Mouse (Mus musculus): ENCODE data around the gene AI661453. TPM values are rescaled to one million over a fixed set of nuclear protein-coding genes. Genes with fewer than 3 reads are reported as not detected.

AI661453 gene
- total RNA-seq (2012; rRNA removed) (not detected in 2 replicates), polyA plus RNA-seq (2012; ENCODE audit: insufficient read depth in 1 of 2, insufficient read length in 2 of 2, low read depth in 1 of 2, low replicate concordance in 2 of 2, missing spikeins in 1 of 2) (not detected)

GRCm38 (mm10) chr17:47436156-47436906 is at the start of gene AI661453:
Gene AI661453, plus strand, starts transcription at chr17:47436615.
- TF ChIP-seq GATA1 (IDR thresholded peaks at IDR 0.05; ENCODE audit: low read depth, low read length) (no peak), UBTF (IDR thresholded peaks at IDR 0.05; ENCODE audit: borderline replicate concordance, insufficient read depth, low read depth, low read length) (no peak), MEF2A (IDR thresholded peaks at IDR 0.05; ENCODE audit: extremely low read depth, insufficient replicate concordance, low read depth, low read length, poor library complexity, severe bottlenecking) (no peak), MAX (IDR thresholded peaks at IDR 0.05; ENCODE audit: low read length) (no peak), MAFK (IDR thresholded peaks at IDR 0.05; ENCODE audit: borderline replicate concordance, low read depth, low read length) (no peak)
- Histone ChIP-seq H3K79me2 (ENCODE audit: control insufficient read depth, insufficient read depth, low read length, poor library complexity) (no peaks in the 10 kb centered on the region), H3K36me3 (ENCODE audit: control insufficient read depth in 1 of 2, insufficient read depth in 2 of 2, low read length in 2 of 2) (no peaks in the 10 kb centered on the region), H3K27ac (ENCODE audit: control insufficient read depth, low read depth, low read length) (no peak within 1 kb of the TSS), H3K4me1 (ENCODE audit: control insufficient read depth in 1 of 2, insufficient read depth in 2 of 2, low read length in 2 of 2) (no peaks in the 10 kb centered on the region), H3K27me3 (ENCODE audit: control insufficient read depth in 1 of 2, insufficient read depth in 2 of 2, low read length in 2 of 2) (no peaks in the 10 kb centered on the region; a peak in 1 of 4 replicates), H3K9me3 (replicated peaks; ENCODE audit: insufficient read depth, low read length) (no peaks in the 10 kb centered on the region), H3K9ac (ENCODE audit: control insufficient read depth, low read depth, low read length, poor library complexity, severe bottlenecking) (no peak within 1 kb of the TSS), H3K4me3 (ENCODE audit: control insufficient read depth in 1 of 2, insufficient read depth in 1 of 2, low read depth in 2 of 2, low read length in 2 of 2) (no peak within 1 kb of the TSS)
- DNase-seq (ENCODE audit: low read depth, low spot score): no peak

GRCm38 (mm10) chr17:47386649-47387048 is 49.8 kb upstream of the AI661453 start:
- H3K27ac ChIP-seq (ENCODE audit: control insufficient read depth, low read depth, low read length): no peak overlapping the region
- no peaks in the 10 kb centered on the region for H3K36me3 ChIP-seq (ENCODE audit: control insufficient read depth in 1 of 2, insufficient read depth in 2 of 2, low read length in 2 of 2)
- no peaks in the 10 kb centered on the region for H3K4me1 ChIP-seq (ENCODE audit: control insufficient read depth in 1 of 2, insufficient read depth in 2 of 2, low read length in 2 of 2)
- no peaks in the 10 kb centered on the region for H3K27me3 ChIP-seq (ENCODE audit: control insufficient read depth in 1 of 2, insufficient read depth in 2 of 2, low read length in 2 of 2)
- peak; percentile 65 for DNase-seq (ENCODE audit: low read depth, low spot score)
- H3K9me3 ChIP-seq (replicated peaks; ENCODE audit: insufficient read depth, low read length): no peaks in the 10 kb centered on the region
- no peak overlapping the region for H3K4me3 ChIP-seq (ENCODE audit: control insufficient read depth in 1 of 2, insufficient read depth in 1 of 2, low read depth in 2 of 2, low read length in 2 of 2)
- no peaks in the 10 kb centered on the region for H3K79me2 ChIP-seq (ENCODE audit: control insufficient read depth, insufficient read depth, low read length, poor library complexity)
- no peak overlapping the region for H3K9ac ChIP-seq (ENCODE audit: control insufficient read depth, low read depth, low read length, poor library complexity, severe bottlenecking)
- TF ChIP-seq SMC3 (IDR thresholded peaks at IDR 0.05; ENCODE audit: low read depth, low read length): peak; percentile 74
- TF ChIP-seq NELFE (IDR thresholded peaks at IDR 0.05; ENCODE audit: low read depth, low read length): no peak
- no peak for TF ChIP-seq ELF1 (IDR thresholded peaks at IDR 0.05; ENCODE audit: low read depth, low read length)
- no peak for TF ChIP-seq GABPA (IDR thresholded peaks at IDR 0.05; ENCODE audit: low read depth, low read length)
- TF ChIP-seq EP300 (IDR thresholded peaks at IDR 0.05; ENCODE audit: low read depth in 1 of 2, low read length in 2 of 2): no peak
- TF ChIP-seq NRF1 (IDR thresholded peaks at IDR 0.05; ENCODE audit: insufficient read depth, low read depth, low read length, poor library complexity, severe bottlenecking): no peak
- no peak for TF ChIP-seq TBP (IDR thresholded peaks at IDR 0.05; ENCODE audit: low read depth, low read length)
- TF ChIP-seq UBTF (IDR thresholded peaks at IDR 0.05; ENCODE audit: borderline replicate concordance, insufficient read depth, low read depth, low read length): no peak
- 0 out of 2 replicates have a peak, but pooled peaks have one; percentile 45 for TF ChIP-seq MYC (IDR thresholded peaks at IDR 0.05; ENCODE audit: low read depth, low read length)
- TF ChIP-seq TAL1 (IDR thresholded peaks at IDR 0.05; ENCODE audit: low read length): no peak
- TF ChIP-seq JUND (IDR thresholded peaks at IDR 0.05; ENCODE audit: low read depth, low read length): no peak
- no peak for TF ChIP-seq RCOR1 (IDR thresholded peaks at IDR 0.05; ENCODE audit: low read depth, low read length)
- peak; percentile 86 to 97 (median 89) for TF ChIP-seq CTCF (IDR thresholded peaks at IDR 0.05 in 2 of 3, conservative IDR thresholded peaks at IDR 0.05 in 1 of 3; ENCODE audit: control insufficient read depth in 1 of 3, insufficient read depth in 1 of 3, low read depth in 2 of 3, low read length in 3 of 3, poor library complexity in 1 of 3, severe bottlenecking in 1 of 3)
- no peak for TF ChIP-seq SIN3A (IDR thresholded peaks at IDR 0.05; ENCODE audit: low read length)
- peak; percentile 61; the same call in 1 of the 2 replicates for TF ChIP-seq ZC3H11A (IDR thresholded peaks at IDR 0.05; ENCODE audit: low read depth, low read length)
- TF ChIP-seq POLR2AphosphoS5 (IDR thresholded peaks at IDR 0.05; ENCODE audit: borderline replicate concordance, low read depth, low read length): no peak
- no peak for TF ChIP-seq ETS1 (IDR thresholded peaks at IDR 0.05; ENCODE audit: low read depth, low read length)
- TF ChIP-seq POLR2A (IDR thresholded peaks at IDR 0.05; ENCODE audit: control insufficient read depth in 1 of 2, insufficient read depth in 1 of 2, low read depth in 1 of 2, low read length in 2 of 2, poor library complexity in 1 of 2): no peak
- peak; percentile 55 for TF ChIP-seq RAD21 (IDR thresholded peaks at IDR 0.05; ENCODE audit: low read depth, low read length)
- TF ChIP-seq MEF2A (IDR thresholded peaks at IDR 0.05; ENCODE audit: extremely low read depth, insufficient replicate concordance, low read depth, low read length, poor library complexity, severe bottlenecking): no peak
- TF ChIP-seq CHD2 (IDR thresholded peaks at IDR 0.05; ENCODE audit: low read length): no peak
- no peak for TF ChIP-seq TCF12 (IDR thresholded peaks at IDR 0.05; ENCODE audit: low read depth, low read length)
- no peak for TF ChIP-seq CHD1 (IDR thresholded peaks at IDR 0.05; ENCODE audit: low read depth, low read length)
- TF ChIP-seq E2F4 (IDR thresholded peaks at IDR 0.05; ENCODE audit: borderline replicate concordance, low read depth, low read length): no peak
- no peak for TF ChIP-seq KAT2A (conservative IDR thresholded peaks at IDR 0.05; ENCODE audit: low read depth, low read length)
- TF ChIP-seq POLR2AphosphoS2 (IDR thresholded peaks at IDR 0.05; ENCODE audit: low read length): no peak
- TF ChIP-seq ZKSCAN1 (IDR thresholded peaks at IDR 0.05; ENCODE audit: low read depth, low read length): no peak
